Mouse (Mus musculus): ENCODE data around the gene Ism1.

- TF ChIP-seq CTCF (IDR thresholded peaks at IDR 0.05; ENCODE audit: low read depth) (no peak), EP300 (IDR thresholded peaks at IDR 0.05; ENCODE audit: low read depth) (no peak)
Observed at GRCm38 (mm10) chr2:139696578-139696977, 18.6 kb downstream of the Ism1 start.
